Mouse (Mus musculus) limb, embryonic 14.5 days (tissue): ENCODE measurements around the gene Armh1. TPM values are rescaled to one million over a fixed set of nuclear protein-coding genes. Genes with fewer than 3 reads are reported as not detected.

ENCODE experiments used
- ATAC-seq: fragments of 200-750 bp; cut with Nextera tagmentation; 2 replicates; pipeline ENCODE4 v1.8.0; 2017; ENCODE audit warnings: low read depth, moderate number of reproducible peaks, moderate TSS enrichment; ENCODE audit not compliant: low FRiP score
- DNase-seq: peaks from one replicate; pipeline ENCODE4 v3.0.0-alpha.2; 2015; ENCODE audit warnings: low spot score
- H3K27ac ChIP-seq: fragments of 300-500 bp; sonication (generic); replicated peaks from 2 replicates; pipeline ENCODE4 v1.5.1; 2014; ENCODE audit warnings: low read depth, mild to moderate bottlenecking, low read length, moderate library complexity, mixed read lengths
- H3K27me3 ChIP-seq: fragments of 300-500 bp; sonication (generic); 2 replicates; pipeline ENCODE4 v1.6.1; 2014; ENCODE audit warnings: low read length, mixed read lengths; ENCODE audit not compliant: control insufficient read depth, insufficient read depth
- H3K36me3 ChIP-seq: fragments of 300-500 bp; sonication (generic); 2 replicates; pipeline ENCODE4 v1.6.1; 2014; ENCODE audit warnings: mild to moderate bottlenecking, low read length, moderate library complexity, mixed read lengths; ENCODE audit not compliant: control insufficient read depth, insufficient read depth
- H3K4me1 ChIP-seq: fragments of 300-500 bp; sonication (generic); 2 replicates; pipeline ENCODE4 v1.6.1; 2014; ENCODE audit warnings: antibody characterized with exemption, low read length, mixed read lengths; ENCODE audit not compliant: control insufficient read depth, insufficient read depth
- H3K4me2 ChIP-seq: fragments of 300-500 bp; sonication (generic); replicated peaks from 2 replicates; pipeline ENCODE4 v1.6.1; 2014; ENCODE audit warnings: low read depth, mild to moderate bottlenecking, low read length, moderate library complexity; ENCODE audit not compliant: severe bottlenecking
- H3K4me3 ChIP-seq: fragments of 300-500 bp; sonication (generic); replicated peaks from 2 replicates; pipeline ENCODE4 v1.5.1; 2014; ENCODE audit warnings: low read length
- H3K9ac ChIP-seq: fragments of 300-500 bp; sonication (generic); 2 replicates; pipeline ENCODE4 v1.6.1; 2014; ENCODE audit warnings: mild to moderate bottlenecking, low read depth, low read length, moderate library complexity; ENCODE audit not compliant: severe bottlenecking
- H3K9me3 ChIP-seq: fragments of 300-500 bp; sonication (generic); 2 replicates; pipeline ENCODE4 v1.6.1; 2016; ENCODE audit warnings: low read length; ENCODE audit not compliant: control insufficient read depth
- POLR2A ChIP-seq: fragments of 200-500 bp; IDR thresholded peaks from 2 replicates; pipeline ENCODE4 v1.8.0; 2012; ENCODE audit warnings: inconsistent platforms, mild to moderate bottlenecking, moderate library complexity, borderline replicate concordance; ENCODE audit not compliant: insufficient read depth, insufficient read length; ENCODE audit errors: extremely low read depth
- WGBS: fragments of 180-500 bp; shearing (Covaris S2); extraction: QIAGEN DNeasy Blood & Tissue Kit; methylation state at CpG from one replicate; pipeline ENCODE4 v1.1.7; 2014; 5-methylcytosine and 5-hydroxymethylcytosine counted together
- polyA plus RNA-seq, 2 experiments: library from polyadenylated mRNA; depleted of rRNA in 1 of 2; stranded (reverse) in 1 of 2; unstranded in 1 of 2; fragments of >200 nt; fragmentation: Nextera tagmentation in 1 of 2; extraction: Ambion mirVana in 1 of 2; gene quantifications; 2 replicates each; pipeline versions ENCODE4 v1.2.1 to v1.2.3; 2012 to 2014

The Armh1 gene
- polyA plus RNA-seq, 2 experiments, result 0.40 to 1.4 TPM

- no peak for TF ChIP-seq POLR2A
- 83% methylated on average over 2 of the region's 2 CpGs for WGBS
- H3K27me3 ChIP-seq, result no peaks in the 10 kb centered on the region
- no peak overlapping the region for H3K4me2 ChIP-seq
- no peak overlapping the region for H3K9ac ChIP-seq
- ATAC-seq (no peak), DNase-seq (no peak)
- no peak overlapping the region for H3K27ac ChIP-seq
- H3K4me3 ChIP-seq, result no peak overlapping the region
- H3K4me1 ChIP-seq, result no peaks in the 10 kb centered on the region
- H3K36me3 ChIP-seq, result no peaks in the 10 kb centered on the region
- H3K9me3 ChIP-seq, result no peaks in the 10 kb centered on the region
These were observed 20.7 kb downstream of the Armh1 start for GRCm38 (mm10) chr4:117231208-117231607.

- Histone ChIP-seq H3K36me3 (no peaks in the 10 kb centered on the region), H3K9me3 (no peaks in the 10 kb centered on the region), H3K9ac (no peak overlapping the region), H3K27me3 (no peaks in the 10 kb centered on the region), H3K4me1 (no peaks in the 10 kb centered on the region), H3K4me3 (no peak overlapping the region), H3K27ac (no peak overlapping the region), H3K4me2 (no peak overlapping the region)
- DNase-seq, result no peak
- WGBS, result 53% methylated on average over 10 of the region's 10 CpGs
- no peak for ATAC-seq
- no peak for TF ChIP-seq POLR2A
These were observed 21.6 kb downstream of the Armh1 start for GRCm38 (mm10) chr4:117230331-117230730.

GRCm38 (mm10) chr4:117229590-117229989, 22.3 kb downstream of the Armh1 start:
- H3K27me3 ChIP-seq, result no peaks in the 10 kb centered on the region
- H3K27ac ChIP-seq, result no peak overlapping the region
- H3K4me2 ChIP-seq, result no peak overlapping the region
- WGBS, result 63% methylated on average over 15 of the region's 15 CpGs
- no peak for ATAC-seq
- TF ChIP-seq POLR2A, result no peak
- no peak overlapping the region for H3K9ac ChIP-seq
- H3K36me3 ChIP-seq, result no peaks in the 10 kb centered on the region
- no peaks in the 10 kb centered on the region for H3K9me3 ChIP-seq
- no peaks in the 10 kb centered on the region for H3K4me1 ChIP-seq
- H3K4me3 ChIP-seq, result no peak overlapping the region
- DNase-seq, result no peak

DNA sequence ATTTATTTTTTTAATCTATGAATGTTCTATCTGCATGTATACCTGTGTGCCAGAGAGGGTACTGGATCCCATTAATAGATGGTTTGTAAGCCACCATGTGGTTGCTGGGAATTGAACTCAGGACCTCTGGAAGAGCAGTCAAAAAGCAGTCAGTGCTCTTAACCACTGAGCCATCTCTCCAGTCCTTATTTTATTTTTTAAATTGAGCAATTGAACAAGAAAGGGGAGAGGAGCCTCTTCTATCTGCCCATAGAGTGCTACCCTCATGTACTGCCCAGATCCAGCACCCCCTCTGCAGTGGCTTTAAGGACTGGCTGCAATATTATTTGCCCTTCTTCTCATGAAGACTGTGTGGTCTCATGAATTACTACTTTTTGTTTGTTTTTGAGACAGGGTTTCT, 26.7 kb downstream of the Armh1 start:
- Histone ChIP-seq H3K27ac (no peak overlapping the region), H3K9ac (no peak overlapping the region), H3K36me3 (no peaks in the 10 kb centered on the region), H3K4me3 (no peak overlapping the region), H3K4me2 (no peak overlapping the region), H3K9me3 (no peaks in the 10 kb centered on the region), H3K27me3 (no peaks in the 10 kb centered on the region), H3K4me1 (no peaks in the 10 kb centered on the region)
- DNase-seq (no peak), ATAC-seq (no peak)
- TF ChIP-seq POLR2A, result no peak

- Histone ChIP-seq H3K4me3 (no peak overlapping the region), H3K36me3 (no peaks in the 10 kb centered on the region), H3K9ac (no peak overlapping the region), H3K27me3 (no peaks in the 10 kb centered on the region), H3K4me2 (no peak overlapping the region), H3K4me1 (no peaks in the 10 kb centered on the region), H3K27ac (no peak overlapping the region), H3K9me3 (no peaks in the 10 kb centered on the region)
- no peak for ATAC-seq
- no peak for DNase-seq
- TF ChIP-seq POLR2A, result no peak
- 81% methylated on average over 8 of the region's 8 CpGs for WGBS
These were observed 27.8 kb downstream of the Armh1 start for GRCm38 (mm10) chr4:117224122-117224521.

GRCm38 (mm10) chr4:117223001-117223400, 28.9 kb downstream of the Armh1 start:
- DNase-seq (no peak), ATAC-seq (no peak)
- H3K9ac ChIP-seq, result no peak overlapping the region
- H3K27ac ChIP-seq, result no peak overlapping the region
- no peak for TF ChIP-seq POLR2A
- no peaks in the 10 kb centered on the region for H3K4me1 ChIP-seq
- H3K9me3 ChIP-seq, result no peaks in the 10 kb centered on the region
- H3K4me2 ChIP-seq, result no peak overlapping the region
- H3K36me3 ChIP-seq, result no peaks in the 10 kb centered on the region
- no peak overlapping the region for H3K4me3 ChIP-seq
- 27% methylated on average over 5 of the region's 5 CpGs for WGBS
- no peaks in the 10 kb centered on the region for H3K27me3 ChIP-seq
